Mouse (Mus musculus) stomach, postnatal 0 days (tissue): ENCODE measurements at regions not wholly inside any gene's neighbourhood (a gene's known extent, or its start where the extent isn't known, plus 50 kb on each side); places are given as distances from the start of the nearest gene placed in this dataset.

Experiments
- ATAC-seq: fragments of 200-750 bp; cut with Nextera tagmentation; 2 replicates; pipeline ENCODE4 v1.8.0; 2017; ENCODE audit not compliant: low FRiP score, low TSS enrichment
- DNase-seq: peaks from one replicate; pipeline ENCODE4 v3.0.0-alpha.2; 2016; ENCODE audit warnings: low spot score
- H3K27ac ChIP-seq: fragments of 300-500 bp; sonication (generic); replicated peaks from 2 replicates; pipeline ENCODE4 v1.5.1; 2014; ENCODE audit warnings: mild to moderate bottlenecking, control low read depth
- H3K27me3 ChIP-seq: fragments of 300-500 bp; sonication (generic); 2 replicates; pipeline ENCODE4 v1.6.1; 2014; ENCODE audit warnings: low read length; ENCODE audit not compliant: control insufficient read depth, insufficient read depth
- H3K36me3 ChIP-seq: fragments of 300-500 bp; sonication (generic); 2 replicates; pipeline ENCODE4 v1.6.1; 2014; ENCODE audit warnings: low read length, mixed read lengths; ENCODE audit not compliant: control insufficient read depth, insufficient read depth
- H3K4me1 ChIP-seq: fragments of 300-500 bp; sonication (generic); replicated peaks from 2 replicates; pipeline ENCODE4 v1.6.1; 2014; ENCODE audit warnings: antibody characterized with exemption; ENCODE audit not compliant: control insufficient read depth, insufficient read depth
- H3K4me2 ChIP-seq: fragments of 300-500 bp; sonication (generic); replicated peaks from 2 replicates; pipeline ENCODE4 v1.6.1; 2014; ENCODE audit warnings: low read depth, mild to moderate bottlenecking, control low read depth, moderate library complexity
- H3K4me3 ChIP-seq: fragments of 300-500 bp; sonication (generic); 2 replicates; pipeline ENCODE4 v1.5.1; 2014; ENCODE audit warnings: low read depth, low read length, control low read depth
- H3K9ac ChIP-seq: fragments of 300-500 bp; sonication (generic); 2 replicates; pipeline ENCODE4 v1.6.1; 2014; ENCODE audit warnings: mild to moderate bottlenecking, low read length, control low read depth, mixed read lengths
- H3K9me3 ChIP-seq: fragments of 300-500 bp; sonication (generic); 2 replicates; pipeline ENCODE4 v1.6.1; 2016; ENCODE audit warnings: low read length; ENCODE audit not compliant: control insufficient read depth
- CTCF ChIP-seq: IDR thresholded peaks from 2 replicates; pipeline ENCODE4 v1.5.1; 2016; ENCODE audit warnings: antibody characterized with exemption, low read depth, mild to moderate bottlenecking, moderate library complexity
- EP300 ChIP-seq: optimal IDR thresholded peaks from 2 replicates; pipeline ENCODE3; 2016; ENCODE audit warnings: antibody characterized with exemption
- WGBS: fragments of 180-500 bp; shearing (Covaris S2); extraction: QIAGEN DNeasy Blood & Tissue Kit; methylation state at CpG from one replicate; pipeline ENCODE4 v1.1.7; 2014; 5-methylcytosine and 5-hydroxymethylcytosine counted together

GRCm38 (mm10) chr14:114949156-114949496 lies 142.9 kb upstream of the Gpc5 start:
- TF ChIP-seq EP300: no peak
- no peak for TF ChIP-seq CTCF
- Histone ChIP-seq H3K4me1 (no peaks in the 10 kb centered on the region), H3K4me2 (peak overlapping the region; percentile 45), H3K9ac (no peak overlapping the region), H3K9me3 (no peaks in the 10 kb centered on the region), H3K4me3 (peak overlapping the region; percentile 15; the same call in 1 of the 2 replicates), H3K27me3 (no peaks in the 10 kb centered on the region), H3K27ac (peak overlapping the region; percentile 70), H3K36me3 (no peaks in the 10 kb centered on the region)
- ATAC-seq (no peak), DNase-seq (no peak)
- WGBS: 50% methylated on average over 5 of the region's 5 CpGs

- Histone ChIP-seq H3K27me3 (no peaks in the 10 kb centered on the region), H3K4me1 (no peaks in the 10 kb centered on the region), H3K27ac (no peak overlapping the region), H3K36me3 (no peaks in the 10 kb centered on the region), H3K4me2 (no peak overlapping the region), H3K9ac (no peak overlapping the region), H3K9me3 (no peaks in the 10 kb centered on the region), H3K4me3 (no peak overlapping the region)
- DNase-seq (no peak), ATAC-seq (no peak)
- no peak for TF ChIP-seq EP300
- no peak for TF ChIP-seq CTCF
- 25% methylated on average over 5 of the region's 5 CpGs for WGBS
Measured at GRCm38 (mm10) chr14:114952280-114952679, 139.7 kb upstream of the Gpc5 start.

- Histone ChIP-seq H3K36me3 (no peaks in the 10 kb centered on the region), H3K4me2 (no peak overlapping the region), H3K4me1 (no peaks in the 10 kb centered on the region), H3K9ac (no peak overlapping the region), H3K9me3 (no peaks in the 10 kb centered on the region), H3K27ac (no peak overlapping the region), H3K4me3 (no peak overlapping the region), H3K27me3 (no peaks in the 10 kb centered on the region)
- no peak for ATAC-seq
- no peak for DNase-seq
- 51% methylated on average over 4 of the region's 4 CpGs for WGBS
- TF ChIP-seq EP300: no peak
- TF ChIP-seq CTCF: no peak
Measured at GRCm38 (mm10) chr14:114953070-114953665, 138.8 kb upstream of the Gpc5 start.

GRCm38 (mm10) chr14:114954287-114954686 lies 137.7 kb upstream of the Gpc5 start:
- Histone ChIP-seq H3K4me3 (no peak overlapping the region), H3K27ac (no peak overlapping the region), H3K9ac (no peak overlapping the region), H3K9me3 (no peaks in the 10 kb centered on the region), H3K27me3 (no peaks in the 10 kb centered on the region), H3K4me2 (no peak overlapping the region), H3K4me1 (no peaks in the 10 kb centered on the region), H3K36me3 (no peaks in the 10 kb centered on the region)
- ATAC-seq: no peak
- no peak for DNase-seq
- 79% methylated on average over 4 of the region's 4 CpGs for WGBS
- TF ChIP-seq EP300 (no peak), CTCF (no peak)

GRCm38 (mm10) chr14:114955572-114955971 lies 136.4 kb upstream of the Gpc5 start:
- DNase-seq: no peak

GRCm38 (mm10) chr14:114960273-114960672 lies 131.7 kb upstream of the Gpc5 start:
- Histone ChIP-seq H3K9ac (no peak overlapping the region), H3K27me3 (no peaks in the 10 kb centered on the region), H3K36me3 (no peaks in the 10 kb centered on the region), H3K4me1 (no peaks in the 10 kb centered on the region), H3K4me2 (no peak overlapping the region), H3K27ac (no peak overlapping the region), H3K4me3 (no peak overlapping the region), H3K9me3 (no peaks in the 10 kb centered on the region)
- WGBS: 23% methylated on average over 5 of the region's 5 CpGs
- DNase-seq (no peak), ATAC-seq (no peak)
- TF ChIP-seq CTCF: no peak
- TF ChIP-seq EP300: no peak

More at GRCm38 (mm10) chr14:114955572-114955971, 136.4 kb upstream of the Gpc5 start:
- no peaks in the 10 kb centered on the region for H3K9me3 ChIP-seq
- H3K36me3 ChIP-seq: no peaks in the 10 kb centered on the region
- H3K4me3 ChIP-seq: no peak overlapping the region
- ATAC-seq: no peak
- no peak overlapping the region for H3K4me2 ChIP-seq
- H3K9ac ChIP-seq: no peak overlapping the region
- TF ChIP-seq EP300 (no peak), CTCF (no peak)
- no peaks in the 10 kb centered on the region for H3K4me1 ChIP-seq
- H3K27ac ChIP-seq: no peak overlapping the region
- H3K27me3 ChIP-seq: no peaks in the 10 kb centered on the region
- WGBS: 47% methylated on average over 2 of the region's 2 CpGs
